Mouse (Mus musculus) neural tube, embryonic 14.5 days (tissue): ENCODE results near the gene Rsf1. TPM values are rescaled to one million over a fixed set of nuclear protein-coding genes. Genes with fewer than 3 reads are reported as not detected.

Source experiments
- ATAC-seq: fragments of 200-750 bp; cut with Nextera tagmentation; 2 replicates; pipeline ENCODE4 v1.8.0; 2017; ENCODE audit warnings: low read depth, mild to moderate bottlenecking, moderate TSS enrichment, moderate library complexity
- H3K27ac ChIP-seq: fragments of 300-500 bp; sonication (generic); 2 replicates; pipeline ENCODE4 v1.5.1; 2014; ENCODE audit warnings: low read depth, mild to moderate bottlenecking, control low read depth, low read length, moderate library complexity, mixed read lengths
- H3K27me3 ChIP-seq: fragments of 300-500 bp; sonication (generic); 2 replicates; pipeline ENCODE4 v1.6.1; 2014; ENCODE audit warnings: low read length; ENCODE audit not compliant: control insufficient read depth, insufficient read depth
- H3K36me3 ChIP-seq: fragments of 300-500 bp; sonication (generic); 2 replicates; pipeline ENCODE4 v1.6.1; 2014; ENCODE audit warnings: low read length, mixed read lengths; ENCODE audit not compliant: control insufficient read depth, insufficient read depth
- H3K4me1 ChIP-seq: fragments of 300-500 bp; sonication (generic); 2 replicates; pipeline ENCODE4 v1.6.1; 2014; ENCODE audit warnings: low read length; ENCODE audit not compliant: control insufficient read depth, insufficient read depth
- H3K4me2 ChIP-seq: fragments of 300-500 bp; sonication (generic); 2 replicates; pipeline ENCODE4 v1.6.1; 2014; ENCODE audit warnings: mild to moderate bottlenecking, low read depth, low read length, control low read depth
- H3K4me3 ChIP-seq: fragments of 300-500 bp; sonication (generic); 2 replicates; pipeline ENCODE4 v1.5.1; 2014; ENCODE audit warnings: low read depth, low read length, control low read depth, mixed read lengths
- H3K9ac ChIP-seq: fragments of 300-500 bp; sonication (generic); replicated peaks from 2 replicates; pipeline ENCODE4 v1.6.1; 2014; ENCODE audit warnings: low read depth, mild to moderate bottlenecking, control low read depth, low read length, mixed read lengths
- H3K9me3 ChIP-seq: fragments of 300-500 bp; sonication (generic); 2 replicates; pipeline ENCODE4 v1.6.1; 2016; ENCODE audit warnings: low read length; ENCODE audit not compliant: control insufficient read depth
- WGBS: fragments of 180-500 bp; shearing (Covaris S2); extraction: QIAGEN DNeasy Blood & Tissue Kit; methylation state at CpG from one replicate; pipeline ENCODE4 v1.1.7; 2014; 5-methylcytosine and 5-hydroxymethylcytosine counted together
- polyA plus RNA-seq: library from polyadenylated mRNA; unstranded; fragments of >200 nt; fragmentation: Nextera tagmentation; extraction: Ambion mirVana; gene quantifications from 2 replicates; pipeline ENCODE4 v1.2.1, GENCODE M21; 2014

Gene Rsf1
- polyA plus RNA-seq, 1 experiment from 2014 or later = 29.3 TPM

- Histone ChIP-seq H3K4me1 (peaks cover 13% of the 10 kb centered on the region), H3K36me3 (no peaks in the 10 kb centered on the region), H3K27me3 (no peaks in the 10 kb centered on the region), H3K9ac (peak overlapping the region; percentile 50), H3K9me3 (no peaks in the 10 kb centered on the region), H3K27ac (no peak overlapping the region), H3K4me2 (peak overlapping the region; percentile 82), H3K4me3 (peak overlapping the region; percentile 100)
- 0 out of 2 replicates have a peak, but pooled peaks have one; percentile 2 for ATAC-seq
- 35% methylated on average over 8 of the region's 8 CpGs for WGBS
Observed at GRCm38 (mm10) chr7:97578361-97579066, 1.2 kb upstream of the Rsf1 start.

DNA sequence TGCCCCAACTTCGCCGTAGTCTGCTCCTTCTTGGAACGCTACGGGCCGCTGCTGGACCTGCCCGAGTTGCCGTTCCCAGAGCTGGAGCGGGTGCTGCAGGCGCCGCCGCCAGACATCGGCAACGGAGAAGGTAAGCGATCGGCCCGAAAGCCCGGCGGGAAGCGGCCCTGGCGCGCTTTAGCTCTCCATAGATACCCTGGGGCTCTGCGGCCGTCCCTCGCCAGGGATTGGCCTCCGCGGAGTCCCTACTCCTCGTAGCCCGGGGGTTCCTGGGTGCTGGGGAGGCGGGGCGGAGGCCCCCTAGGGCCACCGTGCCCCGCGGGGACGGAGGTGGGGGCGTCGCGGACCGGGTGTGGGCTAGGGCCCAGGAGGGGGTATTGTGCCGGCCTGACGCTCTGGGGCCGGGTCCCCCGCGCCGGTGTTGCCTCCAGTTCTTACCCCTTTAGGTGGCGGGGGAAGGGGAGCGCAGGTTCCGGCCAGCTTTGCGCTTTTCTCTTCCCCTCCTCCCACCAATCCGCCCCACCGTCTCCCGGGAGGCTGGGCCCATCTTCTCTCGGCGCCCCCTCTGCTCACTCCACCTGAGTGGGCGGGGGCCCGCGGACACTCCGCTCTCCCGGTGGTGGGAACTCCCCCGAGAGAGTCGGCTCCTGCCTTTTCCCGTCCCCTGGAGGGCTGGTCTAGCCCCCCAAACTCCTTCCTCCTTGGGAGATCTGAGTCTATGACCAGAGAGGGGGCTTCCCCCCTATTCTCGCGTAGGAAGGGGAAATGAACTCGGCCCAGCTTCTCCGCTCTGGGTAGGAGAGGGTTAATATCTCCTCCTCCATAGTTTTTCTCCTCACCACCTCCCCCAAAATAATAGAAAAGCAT, 520 bp downstream of the Rsf1 start:
- H3K9me3 ChIP-seq = no peaks in the 10 kb centered on the region
- WGBS = under 1% methylated on average over 58 of the region's 65 CpGs
- peak overlapping the region; percentile 93 for H3K27ac ChIP-seq
- no peaks in the 10 kb centered on the region for H3K27me3 ChIP-seq
- peaks cover 13% of the 10 kb centered on the region for H3K4me1 ChIP-seq
- peak overlapping the region; percentile 98 for H3K9ac ChIP-seq
- peak; percentile 41 for ATAC-seq
- H3K4me2 ChIP-seq = peak overlapping the region; percentile 68
- peak overlapping the region; percentile 100 for H3K4me3 ChIP-seq
- no peaks in the 10 kb centered on the region for H3K36me3 ChIP-seq

- peak overlapping the region; percentile 98 for H3K9ac ChIP-seq
- H3K27me3 ChIP-seq = no peaks in the 10 kb centered on the region
- H3K9me3 ChIP-seq = no peaks in the 10 kb centered on the region
- H3K4me3 ChIP-seq = peak overlapping the region; percentile 100
- peak overlapping the region; percentile 93 for H3K27ac ChIP-seq
- H3K36me3 ChIP-seq = no peaks in the 10 kb centered on the region
- peaks cover 13% of the 10 kb centered on the region for H3K4me1 ChIP-seq
- ATAC-seq = peak; percentile 54
- 0% methylated on average over 10 of the region's 11 CpGs for WGBS
- peak overlapping the region; percentile 68 for H3K4me2 ChIP-seq
Observed at GRCm38 (mm10) chr7:97580843-97581214, 1.1 kb downstream of the Rsf1 start.

GRCm38 (mm10) chr7:97588506-97588905, 8.8 kb downstream of the Rsf1 start:
- no peak for ATAC-seq
- Histone ChIP-seq H3K27ac (no peak overlapping the region), H3K4me2 (no peak overlapping the region), H3K36me3 (no peaks in the 10 kb centered on the region), H3K9ac (no peak overlapping the region), H3K9me3 (no peaks in the 10 kb centered on the region), H3K4me1 (peaks cover 8% of the 10 kb centered on the region), H3K4me3 (no peak overlapping the region), H3K27me3 (no peaks in the 10 kb centered on the region)
- WGBS = 80% methylated on average over 5 of the region's 5 CpGs

DNA sequence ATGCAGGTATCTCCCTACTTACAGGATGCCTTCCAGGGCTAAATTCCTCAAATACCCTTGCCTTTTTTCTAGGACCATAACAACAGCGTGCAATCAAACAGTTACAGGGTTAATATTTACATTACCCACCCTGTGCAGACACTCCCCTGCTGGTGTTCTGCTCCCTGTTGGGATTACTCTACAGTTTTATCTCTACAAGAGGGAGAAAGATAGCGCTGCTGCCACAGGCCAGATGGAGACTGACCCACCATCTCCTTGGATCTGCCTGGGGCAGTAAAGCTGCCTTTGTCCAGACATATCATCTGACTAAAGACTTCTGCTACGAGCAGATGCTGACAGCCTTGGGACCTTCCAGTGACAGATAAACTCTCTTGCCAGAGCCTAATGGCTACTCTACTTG, 10.8 kb downstream of the Rsf1 start:
- Histone ChIP-seq H3K4me2 (no peak overlapping the region), H3K4me3 (no peak overlapping the region), H3K27ac (peak overlapping the region; percentile 18; the same call in 1 of the 2 replicates), H3K4me1 (peaks cover 8% of the 10 kb centered on the region), H3K27me3 (no peaks in the 10 kb centered on the region), H3K9ac (no peak overlapping the region), H3K9me3 (no peaks in the 10 kb centered on the region), H3K36me3 (no peaks in the 10 kb centered on the region)
- ATAC-seq = no peak
- 19% methylated on average over 3 of the region's 3 CpGs for WGBS

DNA sequence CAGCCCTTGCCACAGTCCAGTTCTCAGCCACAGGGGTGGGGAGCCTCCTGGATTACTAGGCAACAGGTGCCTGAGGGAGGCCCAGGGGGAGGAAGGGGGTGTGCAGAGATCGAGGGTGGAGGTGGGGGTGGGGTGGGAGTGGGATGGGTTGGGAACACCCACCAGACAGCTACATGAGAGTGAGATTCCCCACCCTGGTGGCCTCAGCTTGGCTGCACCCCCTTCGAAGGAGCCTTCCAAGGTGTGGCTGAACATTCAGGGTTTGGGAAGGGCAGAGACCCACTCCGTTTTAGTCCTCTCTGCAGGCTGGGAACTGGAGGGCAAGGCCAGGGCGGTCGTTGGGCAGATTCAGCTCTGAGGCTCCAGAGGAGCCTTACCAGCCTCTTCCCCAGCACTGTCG, 11.6 kb downstream of the Rsf1 start:
- Histone ChIP-seq H3K4me1 (peaks cover 8% of the 10 kb centered on the region), H3K27me3 (no peaks in the 10 kb centered on the region), H3K27ac (no peak overlapping the region), H3K9ac (no peak overlapping the region), H3K4me2 (no peak overlapping the region), H3K4me3 (no peak overlapping the region), H3K36me3 (no peaks in the 10 kb centered on the region), H3K9me3 (no peaks in the 10 kb centered on the region)
- no peak for ATAC-seq
- 88% methylated on average over 6 of the region's 6 CpGs for WGBS

- WGBS = 94% methylated on average over 4 of the region's 4 CpGs
- no peak overlapping the region for H3K9ac ChIP-seq
- no peak overlapping the region for H3K27ac ChIP-seq
- H3K4me2 ChIP-seq = no peak overlapping the region
- H3K4me3 ChIP-seq = no peak overlapping the region
- H3K9me3 ChIP-seq = no peaks in the 10 kb centered on the region
- ATAC-seq = no peak
- H3K27me3 ChIP-seq = no peaks in the 10 kb centered on the region
- H3K4me1 ChIP-seq = peaks cover 8% of the 10 kb centered on the region
- no peaks in the 10 kb centered on the region for H3K36me3 ChIP-seq
Observed at GRCm38 (mm10) chr7:97592396-97592795, 12.7 kb downstream of the Rsf1 start.

DNA sequence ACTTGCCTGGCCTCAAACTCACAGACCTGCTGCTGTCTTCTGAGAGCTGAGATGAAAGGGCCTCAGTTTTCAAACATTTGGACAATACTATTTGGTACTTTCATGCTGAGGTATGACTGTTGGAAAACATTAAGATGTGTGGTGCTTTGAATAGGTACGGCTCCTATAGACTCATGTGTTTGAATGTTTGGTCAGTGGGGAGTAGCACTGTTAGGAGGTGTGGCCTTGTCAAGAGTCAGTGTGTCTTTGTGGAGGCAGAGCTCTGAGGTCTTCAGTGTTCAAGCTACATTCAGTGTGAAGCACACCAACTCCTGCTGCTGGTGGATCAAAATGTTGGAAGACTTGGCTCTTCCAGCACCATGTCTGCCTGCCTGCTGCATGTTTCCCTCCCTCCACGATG, 13.8 kb downstream of the Rsf1 start:
- H3K4me3 ChIP-seq = no peak overlapping the region
- H3K36me3 ChIP-seq = no peaks in the 10 kb centered on the region
- no peak overlapping the region for H3K27ac ChIP-seq
- no peak overlapping the region for H3K9ac ChIP-seq
- H3K4me1 ChIP-seq = peaks cover 8% of the 10 kb centered on the region
- no peak for ATAC-seq
- no peak overlapping the region for H3K4me2 ChIP-seq
- H3K9me3 ChIP-seq = no peaks in the 10 kb centered on the region
- WGBS = 95% methylated on average over 2 of the region's 2 CpGs
- H3K27me3 ChIP-seq = no peaks in the 10 kb centered on the region

DNA sequence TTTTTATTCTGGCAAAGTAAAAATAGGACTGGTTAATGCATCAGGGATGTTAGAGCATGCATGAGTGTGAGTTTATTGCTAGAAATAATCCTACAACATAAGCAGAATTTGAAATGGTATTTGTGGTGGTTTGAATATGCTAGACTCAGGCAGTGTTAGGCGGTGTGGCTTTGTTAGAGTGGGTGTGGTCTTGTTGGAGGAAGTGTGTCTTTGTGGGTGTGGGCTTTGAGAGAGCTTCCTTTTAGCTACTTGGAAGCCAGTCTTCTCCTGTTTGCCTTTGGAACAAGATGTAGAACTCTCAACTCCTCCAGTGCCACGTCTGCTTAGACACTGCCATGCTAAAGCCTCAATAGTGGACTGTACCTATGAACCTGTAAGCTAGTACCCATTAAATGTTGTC, 18.9 kb downstream of the Rsf1 start:
- WGBS = 96% methylated on average over 2 of the region's 2 CpGs
- Histone ChIP-seq H3K9me3 (no peaks in the 10 kb centered on the region), H3K27ac (no peak overlapping the region), H3K27me3 (no peaks in the 10 kb centered on the region), H3K4me1 (no peaks in the 10 kb centered on the region), H3K9ac (no peak overlapping the region), H3K36me3 (no peaks in the 10 kb centered on the region), H3K4me2 (no peak overlapping the region), H3K4me3 (no peak overlapping the region)
- no peak for ATAC-seq
